Mouse (Mus musculus) stomach, embryonic 16.5 days (tissue): ENCODE results near the gene D430019H16Rik. TPM values are rescaled to one million over a fixed set of nuclear protein-coding genes. Genes with fewer than 3 reads are reported as not detected.

Experiments
- ATAC-seq: fragments of 200-750 bp; cut with Nextera tagmentation; 2 replicates; pipeline ENCODE4 v1.8.0; 2017; ENCODE audit warnings: moderate number of reproducible peaks, moderate TSS enrichment; ENCODE audit not compliant: insufficient read depth, low FRiP score
- H3K27ac ChIP-seq: fragments of 300-500 bp; sonication (generic); 2 replicates; pipeline ENCODE4 v1.5.1; 2014; ENCODE audit warnings: low read length
- H3K27me3 ChIP-seq: fragments of 300-500 bp; sonication (generic); 2 replicates; pipeline ENCODE4 v1.6.1; 2014; ENCODE audit warnings: low read length, control low read depth, mixed read lengths; ENCODE audit not compliant: control insufficient read depth, insufficient read depth
- H3K36me3 ChIP-seq: fragments of 300-500 bp; sonication (generic); 2 replicates; pipeline ENCODE4 v1.6.1; 2014; ENCODE audit warnings: low read length; ENCODE audit not compliant: control insufficient read depth, insufficient read depth
- H3K4me1 ChIP-seq: fragments of 300-500 bp; sonication (generic); 2 replicates; pipeline ENCODE4 v1.6.1; 2014; ENCODE audit warnings: low read length, control low read depth, mixed read lengths; ENCODE audit not compliant: control insufficient read depth, insufficient read depth
- H3K4me2 ChIP-seq: fragments of 300-500 bp; sonication (generic); 2 replicates; pipeline ENCODE4 v1.6.1; 2014; ENCODE audit warnings: low read depth, low read length, mixed read lengths
- H3K4me3 ChIP-seq: fragments of 300-500 bp; sonication (generic); replicated peaks from 2 replicates; pipeline ENCODE4 v1.5.1; 2014; ENCODE audit warnings: mild to moderate bottlenecking, low read length
- H3K9ac ChIP-seq: fragments of 300-500 bp; sonication (generic); 2 replicates; pipeline ENCODE4 v1.6.1; 2014; ENCODE audit warnings: low read length
- H3K9me3 ChIP-seq: fragments of 300-500 bp; sonication (generic); replicated peaks from 2 replicates; pipeline ENCODE4 v1.6.1; 2016; ENCODE audit warnings: low read length, control low read depth; ENCODE audit not compliant: control insufficient read depth
- WGBS: fragments of 180-500 bp; shearing (Covaris S2); extraction: QIAGEN DNeasy Blood & Tissue Kit; methylation state at CpG from one replicate; pipeline ENCODE4 v1.1.7; 2014; 5-methylcytosine and 5-hydroxymethylcytosine counted together
- polyA plus RNA-seq: library from polyadenylated mRNA; unstranded; fragments of >200 nt; fragmentation: Nextera tagmentation; extraction: Ambion mirVana; gene quantifications from 2 replicates; pipeline ENCODE4 v1.2.1, GENCODE M21; 2015

D430019H16Rik gene
- polyA plus RNA-seq, 1 experiment from 2014 or later, result 1.3 TPM

- Histone ChIP-seq H3K4me2 (no peak overlapping the region), H3K4me3 (no peak overlapping the region), H3K9me3 (no peaks in the 10 kb centered on the region), H3K36me3 (no peaks in the 10 kb centered on the region), H3K4me1 (peaks cover 5% of the 10 kb centered on the region; the same call in 1 of the 2 replicates), H3K27ac (no peak overlapping the region), H3K9ac (no peak overlapping the region), H3K27me3 (no peaks in the 10 kb centered on the region)
- WGBS, result 59% methylated on average over 12 of the region's 12 CpGs
- no peak for ATAC-seq
These were observed 21.7 kb downstream of the D430019H16Rik start for GRCm38 (mm10) chr12:105475230-105475911.

DNA sequence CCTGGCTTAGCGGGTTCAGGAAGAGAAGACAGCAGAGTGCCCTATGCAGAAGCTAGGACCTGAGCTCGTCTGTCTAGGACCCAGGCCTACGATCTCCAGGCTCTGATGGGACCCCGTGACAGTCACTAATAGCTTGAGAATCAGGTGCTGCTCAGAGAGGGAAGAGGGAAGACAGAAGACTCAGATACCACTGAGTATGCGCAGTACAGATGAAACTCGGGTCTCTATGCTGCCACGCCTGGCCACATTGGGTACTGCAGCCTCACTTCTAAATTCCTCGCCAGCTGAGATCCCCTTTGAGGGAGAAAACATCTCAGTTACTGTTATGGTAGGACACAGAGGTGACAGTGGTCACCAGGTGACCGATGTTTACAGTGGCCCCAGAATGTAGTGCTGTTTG is 22.8 kb downstream of the D430019H16Rik start:
- WGBS, result 46% methylated on average over 9 of the region's 9 CpGs
- no peak overlapping the region for H3K9ac ChIP-seq
- H3K4me3 ChIP-seq, result no peak overlapping the region
- no peaks in the 10 kb centered on the region for H3K36me3 ChIP-seq
- H3K27ac ChIP-seq, result no peak overlapping the region
- H3K4me2 ChIP-seq, result no peak overlapping the region
- peaks cover 5% of the 10 kb centered on the region; the same call in 1 of the 2 replicates for H3K4me1 ChIP-seq
- H3K9me3 ChIP-seq, result no peaks in the 10 kb centered on the region
- no peaks in the 10 kb centered on the region for H3K27me3 ChIP-seq
- no peak; the same call in 1 of the 2 replicates for ATAC-seq

DNA sequence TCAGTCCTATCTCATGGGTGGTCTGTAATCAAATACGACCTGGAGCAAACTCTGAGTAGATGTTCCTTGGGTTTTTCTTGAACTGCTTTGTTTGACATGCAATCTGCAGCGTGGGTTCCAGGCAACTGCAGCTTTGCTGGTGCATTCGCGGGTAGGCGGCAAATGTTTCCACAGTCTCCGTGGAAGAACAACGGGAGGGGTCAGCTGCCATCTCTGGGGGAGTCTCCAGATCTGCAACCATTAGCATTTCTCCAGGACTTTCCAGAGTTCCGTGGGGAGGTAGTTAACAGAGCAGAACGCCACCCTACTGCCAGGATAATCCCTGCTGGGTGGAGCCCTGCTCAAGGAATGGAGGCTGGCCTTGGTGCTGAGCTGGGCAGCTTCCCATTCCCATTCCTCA is 23.3 kb downstream of the D430019H16Rik start:
- ATAC-seq, result no peak

GRCm38 (mm10) chr12:105483503-105483902 is 29.8 kb downstream of the D430019H16Rik start:
- Histone ChIP-seq H3K4me3 (no peak overlapping the region), H3K27me3 (no peaks in the 10 kb centered on the region), H3K4me1 (no peaks in the 10 kb centered on the region), H3K27ac (no peak overlapping the region), H3K9me3 (no peaks in the 10 kb centered on the region), H3K4me2 (no peak overlapping the region), H3K36me3 (no peaks in the 10 kb centered on the region), H3K9ac (no peak overlapping the region)
- 53% methylated on average over 3 of the region's 3 CpGs for WGBS
- ATAC-seq, result no peak

More for the DNA sequence above, 23.3 kb downstream of the D430019H16Rik start:
- no peak overlapping the region for H3K27ac ChIP-seq
- no peak overlapping the region for H3K9ac ChIP-seq
- H3K4me3 ChIP-seq, result no peak overlapping the region
- H3K4me2 ChIP-seq, result no peak overlapping the region
- H3K9me3 ChIP-seq, result no peaks in the 10 kb centered on the region
- no peaks in the 10 kb centered on the region for H3K27me3 ChIP-seq
- H3K4me1 ChIP-seq, result peaks cover 5% of the 10 kb centered on the region; the same call in 1 of the 2 replicates
- WGBS, result 59% methylated on average over 9 of the region's 9 CpGs
- H3K36me3 ChIP-seq, result no peaks in the 10 kb centered on the region

- 89% methylated on average over 3 of the region's 3 CpGs for WGBS
- no peak overlapping the region for H3K27ac ChIP-seq
- H3K4me3 ChIP-seq, result no peak overlapping the region
- H3K36me3 ChIP-seq, result no peaks in the 10 kb centered on the region
- H3K4me1 ChIP-seq, result no peaks in the 10 kb centered on the region
- H3K27me3 ChIP-seq, result no peaks in the 10 kb centered on the region
- H3K9me3 ChIP-seq, result no peaks in the 10 kb centered on the region
- no peak overlapping the region for H3K4me2 ChIP-seq
- ATAC-seq, result no peak; the same call in 1 of the 2 replicates
- H3K9ac ChIP-seq, result no peak overlapping the region
These were observed 36.6 kb downstream of the D430019H16Rik start for GRCm38 (mm10) chr12:105490227-105490626.

GRCm38 (mm10) chr12:105490794-105491193 is 37.1 kb downstream of the D430019H16Rik start:
- H3K27ac ChIP-seq, result no peak overlapping the region
- no peaks in the 10 kb centered on the region for H3K9me3 ChIP-seq
- no peak overlapping the region for H3K4me2 ChIP-seq
- no peaks in the 10 kb centered on the region for H3K36me3 ChIP-seq
- H3K27me3 ChIP-seq, result no peaks in the 10 kb centered on the region
- no peaks in the 10 kb centered on the region for H3K4me1 ChIP-seq
- H3K9ac ChIP-seq, result no peak overlapping the region
- WGBS, result 78% methylated on average over 6 of the region's 6 CpGs
- H3K4me3 ChIP-seq, result no peak overlapping the region
- no peak for ATAC-seq

GRCm38 (mm10) chr12:105494796-105495195 is 41.1 kb downstream of the D430019H16Rik start:
- WGBS, result 67% methylated on average over 5 of the region's 5 CpGs
- Histone ChIP-seq H3K4me1 (no peaks in the 10 kb centered on the region), H3K27me3 (no peaks in the 10 kb centered on the region), H3K9ac (no peak overlapping the region), H3K4me2 (no peak overlapping the region), H3K27ac (no peak overlapping the region), H3K4me3 (no peak overlapping the region), H3K36me3 (no peaks in the 10 kb centered on the region), H3K9me3 (no peaks in the 10 kb centered on the region)
- ATAC-seq, result no peak

DNA sequence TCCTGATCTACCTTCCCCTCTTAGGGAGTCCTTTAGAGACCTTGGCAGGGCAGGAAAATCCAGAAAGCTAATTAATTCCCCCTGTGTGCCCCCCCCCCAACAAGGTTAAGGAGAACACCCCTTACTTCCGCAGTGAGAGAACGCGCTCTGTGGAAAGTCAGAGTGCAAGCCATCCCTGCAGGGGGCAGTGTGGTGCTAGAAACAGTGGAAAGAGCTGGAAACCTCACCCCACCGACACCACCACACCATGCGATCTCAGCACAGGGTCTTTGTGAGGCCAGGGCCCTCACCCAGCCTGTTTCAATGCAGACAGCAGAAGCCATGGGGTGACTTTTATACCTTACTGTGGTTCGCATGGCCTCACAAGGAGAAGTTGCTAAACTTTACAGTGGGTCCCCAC is 44.2 kb downstream of the D430019H16Rik start:
- 15% methylated on average over 6 of the region's 6 CpGs for WGBS
- Histone ChIP-seq H3K9me3 (no peaks in the 10 kb centered on the region), H3K27ac (no peak overlapping the region; the same call in 1 of the 2 replicates), H3K4me2 (no peak overlapping the region), H3K27me3 (no peaks in the 10 kb centered on the region), H3K4me3 (no peak overlapping the region), H3K36me3 (no peaks in the 10 kb centered on the region), H3K9ac (no peak overlapping the region), H3K4me1 (no peaks in the 10 kb centered on the region)
- ATAC-seq, result peak; percentile 57; the same call in 1 of the 2 replicates

GRCm38 (mm10) chr12:105498423-105498822 is 44.8 kb downstream of the D430019H16Rik start:
- no peak overlapping the region; the same call in 1 of the 2 replicates for H3K27ac ChIP-seq
- H3K9ac ChIP-seq, result no peak overlapping the region
- H3K9me3 ChIP-seq, result no peaks in the 10 kb centered on the region
- no peaks in the 10 kb centered on the region for H3K36me3 ChIP-seq
- peak; percentile 35; the same call in 1 of the 2 replicates for ATAC-seq
- no peaks in the 10 kb centered on the region for H3K4me1 ChIP-seq
- no peaks in the 10 kb centered on the region for H3K27me3 ChIP-seq
- no peak overlapping the region for H3K4me2 ChIP-seq
- H3K4me3 ChIP-seq, result no peak overlapping the region
- WGBS, result 70% methylated on average over 7 of the region's 7 CpGs
